Mouse (Mus musculus) G1E (cell line): ENCODE data around the gene Procr. TPM values are rescaled to one million over a fixed set of nuclear protein-coding genes. Genes with fewer than 3 reads are reported as not detected.

Experiments
- ATAC-seq: 2 replicates; pipeline ENCODE4 v1.8.0; 2016; ENCODE audit warnings: mild to moderate bottlenecking; ENCODE audit not compliant: insufficient number of reproducible peaks, poor library complexity, low FRiP score, severe bottlenecking; ENCODE audit errors: extremely low read depth
- DNase-seq: peaks from one replicate; pipeline ENCODE4 v3.0.0; 2012; ENCODE audit warnings: low spot score
- H3K27me3 ChIP-seq: 2 replicates; pipeline ENCODE4 v1.6.1; 2012; ENCODE audit warnings: mild to moderate bottlenecking, low read length, inconsistent platforms; ENCODE audit not compliant: insufficient read depth
- H3K36me3 ChIP-seq: replicated peaks from 2 replicates; pipeline ENCODE3; 2012; ENCODE audit warnings: mild to moderate bottlenecking, inconsistent platforms
- H3K4me1 ChIP-seq: 2 replicates; pipeline ENCODE4 v1.6.1; 2012; ENCODE audit warnings: low read depth, low read length, inconsistent platforms, mixed read lengths; ENCODE audit not compliant: insufficient read depth
- H3K4me3 ChIP-seq: 2 replicates; pipeline ENCODE4 v1.5.1; 2012; ENCODE audit warnings: low read depth, mild to moderate bottlenecking, inconsistent platforms, low read length, moderate library complexity, mixed read lengths
- H3K9me3 ChIP-seq: replicated peaks from 2 replicates; pipeline ENCODE4 v1.6.1; 2012; ENCODE audit warnings: inconsistent platforms
- CTCF ChIP-seq: IDR thresholded peaks from 2 replicates; pipeline ENCODE4 v1.5.1; 2012; ENCODE audit warnings: low read depth, low read length, inconsistent platforms, mixed read lengths
- GATA1 ChIP-seq: IDR thresholded peaks from 2 replicates; pipeline ENCODE4 v1.6.1; 2012; ENCODE audit warnings: borderline replicate concordance, low read length, inconsistent platforms, mixed read lengths
- GATA2 ChIP-seq: IDR thresholded peaks from 2 replicates; pipeline ENCODE4 v1.6.1; 2012; ENCODE audit warnings: low read depth, low read length, inconsistent platforms, borderline replicate concordance
- POLR2AphosphoS5 ChIP-seq: IDR thresholded peaks from 2 replicates; pipeline ENCODE4 v1.6.1; 2012; ENCODE audit warnings: low read depth, low read length, inconsistent platforms; ENCODE audit not compliant: insufficient replicate concordance
- TAL1 ChIP-seq: conservative IDR thresholded peaks from 2 replicates; pipeline ENCODE4 v1.6.1; 2012; ENCODE audit warnings: low read depth, low read length, inconsistent platforms, mixed read lengths
- polyA plus RNA-seq: library from polyadenylated mRNA; stranded (reverse); fragments of >175 nt; gene quantifications from 2 replicates; pipeline ENCODE4 v1.2.3, GENCODE M21; 2012
- total RNA-seq, 2 experiments: library from RNA; stranded (forward) in 1 of 2; stranded (reverse) in 1 of 2; fragments of 200-1000 nt in 1 of 2; fragments of >200 nt in 1 of 2; fragmentation: Nextera tagmentation in 1 of 2; gene quantifications; 2 replicates each; pipeline ENCODE4 v1.2.3; 2014 to 2017

Procr gene
- total RNA-seq (2014; fragmentation: Nextera tagmentation) (not detected in 2 replicates), total RNA-seq (2017) (0.12 and 1.5 TPM in 2 replicates), polyA plus RNA-seq (0.07 and 0.15 TPM in 2 replicates)

GRCm38 (mm10) chr2:155751014-155751786 is at the start of gene Procr:
Procr (plus strand) TSS chr2:155751117.
- Histone ChIP-seq H3K27me3 (peaks cover 66% of the 10 kb centered on the region), H3K4me1 (peaks cover 17% of the 10 kb centered on the region), H3K4me3 (peak within 1 kb of the TSS; percentile 13; the same call in 1 of the 2 replicates), H3K36me3 (no peaks in the 10 kb centered on the region), H3K9me3 (no peaks in the 10 kb centered on the region)
- DNase-seq (no peak), ATAC-seq (no peak)
- TF ChIP-seq TAL1 (no peak), CTCF (no peak), GATA1 (no peak), POLR2AphosphoS5 (no peak), GATA2 (no peak)

GRCm38 (mm10) chr2:155701399-155701919 is 49.5 kb upstream of the Procr start:
- H3K4me3 ChIP-seq = no peak overlapping the region
- H3K27me3 ChIP-seq = no peaks in the 10 kb centered on the region
- TF ChIP-seq CTCF (no peak), TAL1 (no peak), GATA1 (no peak), POLR2AphosphoS5 (no peak), GATA2 (no peak)
- DNase-seq (no peak), ATAC-seq (no peak)
- peaks cover 49% of the 10 kb centered on the region for H3K36me3 ChIP-seq
- H3K4me1 ChIP-seq = peaks cover 3% of the 10 kb centered on the region
- H3K9me3 ChIP-seq = no peaks in the 10 kb centered on the region

DNA sequence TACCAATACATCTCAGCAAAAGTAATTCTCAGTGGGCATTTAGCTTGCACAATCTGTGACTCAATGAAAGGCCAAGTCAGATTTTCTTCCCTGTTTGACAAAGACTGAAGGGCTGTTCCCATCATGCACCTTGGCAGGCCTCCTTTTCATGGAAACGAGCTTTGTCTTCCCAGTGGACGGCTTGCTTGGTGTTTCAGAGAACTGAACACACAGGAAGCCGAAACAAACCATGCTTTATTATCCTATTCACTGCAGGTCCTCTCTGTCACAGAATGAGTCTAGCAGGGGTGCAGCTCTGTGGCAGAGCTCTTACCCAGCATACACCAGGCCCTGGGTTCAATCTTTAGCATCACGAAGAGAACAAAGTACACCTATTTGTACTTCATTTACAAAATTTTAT is 47.3 kb upstream of the Procr start:
- no peaks in the 10 kb centered on the region for H3K27me3 ChIP-seq
- H3K9me3 ChIP-seq = no peaks in the 10 kb centered on the region
- no peaks in the 10 kb centered on the region for H3K4me1 ChIP-seq
- TF ChIP-seq TAL1 (no peak), GATA2 (no peak), GATA1 (no peak), CTCF (no peak), POLR2AphosphoS5 (no peak)
- DNase-seq (no peak), ATAC-seq (no peak)
- H3K36me3 ChIP-seq = peaks cover 67% of the 10 kb centered on the region
- no peak overlapping the region for H3K4me3 ChIP-seq

GRCm38 (mm10) chr2:155707251-155707650 is 43.7 kb upstream of the Procr start:
- peaks cover 85% of the 10 kb centered on the region for H3K36me3 ChIP-seq
- H3K9me3 ChIP-seq = no peaks in the 10 kb centered on the region
- H3K4me3 ChIP-seq = no peak overlapping the region
- no peak for DNase-seq
- H3K4me1 ChIP-seq = no peaks in the 10 kb centered on the region; the same call in 1 of the 2 replicates
- TF ChIP-seq CTCF = no peak
- no peak for TF ChIP-seq POLR2AphosphoS5
- no peak for TF ChIP-seq GATA2
- no peak for TF ChIP-seq GATA1
- H3K27me3 ChIP-seq = no peaks in the 10 kb centered on the region
- ATAC-seq = no peak

GRCm38 (mm10) chr2:155710557-155710956 is 40.4 kb upstream of the Procr start:
- Histone ChIP-seq H3K4me3 (no peak overlapping the region), H3K36me3 (peaks cover 87% of the 10 kb centered on the region), H3K9me3 (no peaks in the 10 kb centered on the region), H3K4me1 (no peaks in the 10 kb centered on the region; the same call in 1 of the 2 replicates), H3K27me3 (no peaks in the 10 kb centered on the region)
- DNase-seq (no peak), ATAC-seq (no peak)
- no peak for TF ChIP-seq TAL1
- no peak for TF ChIP-seq GATA2
- TF ChIP-seq POLR2AphosphoS5 = no peak

DNA sequence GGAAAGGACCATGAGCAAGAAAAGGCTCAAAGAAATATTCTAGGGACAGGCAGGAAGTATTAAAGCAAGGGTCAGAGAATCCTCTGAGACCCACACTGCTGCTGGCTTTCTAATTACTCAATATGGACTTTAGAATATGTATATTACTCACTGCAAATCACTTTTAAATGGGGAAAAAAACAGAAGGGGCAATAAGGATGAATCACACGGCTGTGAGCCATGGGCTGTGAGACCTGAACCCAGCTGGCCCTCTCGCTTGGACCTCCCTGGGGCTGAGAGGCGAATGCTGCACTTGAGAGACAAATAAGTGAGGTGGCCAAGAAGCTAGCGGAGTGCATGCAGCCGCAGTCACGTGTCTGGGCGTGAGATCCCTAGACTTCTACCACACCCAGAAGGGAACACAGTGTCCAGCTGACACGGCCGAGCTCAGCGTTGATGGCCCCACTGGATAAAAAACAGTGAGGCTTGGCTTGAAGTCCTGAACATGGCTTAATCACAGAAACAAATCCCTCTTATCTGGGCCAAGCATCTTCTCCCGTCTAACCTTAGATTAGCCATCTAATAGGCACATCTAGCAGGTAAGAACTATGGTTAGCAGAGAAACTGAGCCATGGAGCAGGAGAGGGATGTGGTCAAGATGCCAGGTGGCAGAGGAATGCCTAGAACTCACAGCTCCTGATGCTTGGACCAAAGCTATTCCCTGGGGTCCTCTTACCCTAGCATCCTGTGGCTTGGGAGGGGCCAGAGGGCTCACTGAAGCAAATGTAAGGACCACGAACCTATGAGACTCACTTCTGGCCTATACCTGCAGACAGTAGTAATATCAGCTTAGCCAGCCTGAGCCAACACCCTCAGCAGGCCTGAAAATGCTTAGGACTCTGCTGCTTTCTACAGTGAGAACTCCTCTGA is 33.6 kb upstream of the Procr start:
- no peaks in the 10 kb centered on the region for H3K27me3 ChIP-seq
- TF ChIP-seq GATA2 (no peak), CTCF (no peak), GATA1 (no peak), TAL1 (no peak), POLR2AphosphoS5 (no peak)
- H3K4me3 ChIP-seq = no peak overlapping the region
- DNase-seq = no peak
- H3K9me3 ChIP-seq = no peaks in the 10 kb centered on the region
- no peak for ATAC-seq
- peaks cover 91% of the 10 kb centered on the region for H3K36me3 ChIP-seq
- 0 out of 2 replicates have a peak, but pooled peaks cover 4% of the 10 kb centered on the region for H3K4me1 ChIP-seq
